Mouse (Mus musculus): Measurements from ENCODE around the gene 4930432K21Rik. TPM values are rescaled to one million over a fixed set of nuclear protein-coding genes. Genes with fewer than 3 reads are reported as not detected.

4930432K21Rik gene
- total and polyA plus RNA-seq, 3 experiments, result 0.09 TPM; not detected in 2

DNA sequence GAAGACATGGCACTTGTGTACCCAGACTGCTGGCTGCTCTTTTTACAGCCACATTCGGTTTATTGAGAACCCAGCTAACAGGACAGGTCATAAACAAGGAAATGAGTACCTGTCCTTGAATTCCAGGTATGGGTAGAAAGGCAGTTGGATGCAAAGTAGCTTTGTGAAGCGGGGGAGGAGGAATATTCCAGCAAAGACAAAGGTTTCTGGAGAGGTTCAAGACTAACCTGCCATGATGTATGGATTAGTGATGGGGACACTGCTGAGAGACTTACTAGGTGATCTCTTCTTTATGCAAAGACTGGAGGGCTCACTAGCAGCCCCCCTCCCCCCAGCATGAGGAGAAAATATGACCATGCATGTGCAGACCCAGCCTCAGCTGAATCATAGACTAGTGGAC lies 42.1 kb upstream of the 4930432K21Rik start:
- Histone ChIP-seq H3K27me3 (replicated peaks) (no peaks in the 10 kb centered on the region), H3K79me2 (replicated peaks; ENCODE audit: control insufficient read depth, extremely low read depth, insufficient read depth, poor library complexity, severe bottlenecking) (peaks cover 14% of the 10 kb centered on the region), H3K4me3 (replicated peaks in 1 of 3; ENCODE audit: low read depth in 2 of 3, low read length in 2 of 3, poor library complexity in 1 of 3) (peak overlapping the region in 1 of 3 experiments; percentile 40), H3K27ac (ENCODE audit: insufficient read depth, low read depth) (peak overlapping the region; percentile 93), H3K4me2 (ENCODE audit: insufficient read depth, low read depth, poor library complexity, severe bottlenecking) (peak overlapping the region; percentile 40; the same call in 1 of the 2 replicates), H3K9ac (ENCODE audit: insufficient read depth, low read depth) (0 out of 2 replicates have a peak overlapping the region, but pooled peaks have one; percentile 29), H3K9me3 (replicated peaks; ENCODE audit: low read length) (peaks cover 3% of the 10 kb centered on the region), H3K4me1 (ENCODE audit: control insufficient read depth in 1 of 2, insufficient read depth in 2 of 2) (peaks cover 15 to 34% of the 10 kb centered on the region in 2 experiments), H3K36me3 (replicated peaks in 1 of 2; ENCODE audit: control insufficient read depth in 1 of 2, insufficient read depth in 1 of 2, low read length in 1 of 2) (peaks cover 21 to 23% of the 10 kb centered on the region in 2 experiments)
- no peak for TF ChIP-seq ZKSCAN1 (IDR thresholded peaks at IDR 0.05; ENCODE audit: borderline replicate concordance, low read depth, low read length)
- TF ChIP-seq CHD2 (IDR thresholded peaks at IDR 0.05; ENCODE audit: low read length), result peak; percentile 32; the same call in 1 of the 2 replicates
- TF ChIP-seq TCF12 (IDR thresholded peaks at IDR 0.05; ENCODE audit: low read depth, low read length), result no peak
- TF ChIP-seq IRF4 (IDR thresholded peaks at IDR 0.05; ENCODE audit: low read depth, low read length), result no peak
- TF ChIP-seq CHD1 (IDR thresholded peaks at IDR 0.05; ENCODE audit: low read depth, low read length), result no peak
- no peak for TF ChIP-seq RCOR1 (conservative IDR thresholded peaks at IDR 0.05; ENCODE audit: low read depth, low read length)
- TF ChIP-seq POLR2AphosphoS2 (IDR thresholded peaks at IDR 0.05; ENCODE audit: low read depth, low read length), result no peak
- DNase-seq (ENCODE audit: extremely low read depth), result no peak
- in situ Hi-C loops (cut with MboI; ENCODE audit: low pct_ligation_motif_present, low pct_unique_long_range_greater_than_20kb, low sequenced_read_pairs), result loop anchor here (10.0 kb wide), 1 partner anchor 51 kb away; no protein-coding TSS in a partner anchor
- dilution Hi-C loops (cut with MboI; ENCODE audit: extremely low pct_ligation_motif_present, extremely low pct_unique_long_range_greater_than_20kb, low sequenced_read_pairs), result no loop called here

DNA sequence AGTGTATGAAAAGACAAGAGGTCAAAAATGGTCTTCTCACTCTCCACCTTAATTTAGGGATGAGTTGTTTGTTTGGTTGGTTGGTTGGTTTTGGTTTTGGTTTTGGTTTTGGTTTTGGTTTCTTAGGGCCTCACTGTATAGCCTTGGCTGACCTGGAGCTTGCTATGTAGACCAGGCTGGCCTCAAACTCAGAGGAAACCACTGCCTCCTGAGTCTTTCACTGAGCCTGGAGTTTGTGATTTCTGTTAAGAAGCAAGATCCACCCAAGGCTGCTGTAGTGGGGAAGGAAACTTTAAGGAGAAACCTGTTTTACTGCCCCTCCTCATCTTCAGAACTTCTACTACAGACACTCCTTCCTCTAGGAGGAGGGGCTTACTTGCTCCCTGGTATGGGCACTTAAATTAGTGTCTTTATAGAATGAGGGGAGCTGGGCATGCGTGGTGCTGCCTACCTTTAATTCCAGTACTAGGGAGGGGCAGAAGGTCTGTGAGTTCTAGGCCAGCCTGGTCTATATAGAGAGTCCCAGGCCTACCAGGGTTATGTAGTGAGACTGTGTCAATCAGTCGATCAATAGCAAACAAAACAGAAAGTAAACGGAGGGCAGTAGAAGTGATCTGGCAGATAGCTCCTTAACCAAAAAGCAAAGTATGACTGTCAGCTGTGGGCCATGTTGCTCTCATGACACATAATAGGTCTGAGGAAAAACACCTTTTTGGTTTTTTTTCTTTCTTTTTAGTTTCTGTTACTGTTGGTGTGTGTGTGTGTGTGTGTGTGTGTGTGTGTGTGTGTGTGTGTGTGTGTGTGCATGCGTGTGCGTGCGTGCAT lies 41.4 kb upstream of the 4930432K21Rik start:
- TF ChIP-seq UBTF (IDR thresholded peaks at IDR 0.05; ENCODE audit: low read depth, low read length) (no peak), GABPA (IDR thresholded peaks at IDR 0.05; ENCODE audit: insufficient replicate concordance, low read depth, low read length) (no peak), E2F4 (IDR thresholded peaks at IDR 0.05; ENCODE audit: insufficient replicate concordance, low read depth, low read length) (no peak), HCFC1 (IDR thresholded peaks at IDR 0.05; ENCODE audit: low read depth, low read length) (0 out of 2 replicates have a peak, but pooled peaks have one; percentile 7), TBP (conservative IDR thresholded peaks at IDR 0.05; ENCODE audit: low read depth, low read length) (no peak), NRF1 (IDR thresholded peaks at IDR 0.05; ENCODE audit: low read depth, low read length) (peak; percentile 74), MXI1 (IDR thresholded peaks at IDR 0.05; ENCODE audit: low read depth, low read length) (no peak), ZNF384 (IDR thresholded peaks at IDR 0.05; ENCODE audit: low read depth, low read length) (no peak), ETS1 (conservative IDR thresholded peaks at IDR 0.05; ENCODE audit: low read depth, low read length) (peak; percentile 60), MAX (IDR thresholded peaks at IDR 0.05; ENCODE audit: low read length) (no peak), MAZ (IDR thresholded peaks at IDR 0.05; ENCODE audit: low read depth, low read length) (0 out of 2 replicates have a peak, but pooled peaks have one; percentile 36), PAX5 (IDR thresholded peaks at IDR 0.05; ENCODE audit: low read length) (no peak), ZKSCAN1 (IDR thresholded peaks at IDR 0.05; ENCODE audit: borderline replicate concordance, low read depth, low read length) (no peak), CHD2 (IDR thresholded peaks at IDR 0.05; ENCODE audit: low read length) (no peak)
- no peaks in the 10 kb centered on the region for H3K27me3 ChIP-seq (replicated peaks)
- H3K36me3 ChIP-seq (replicated peaks in 1 of 2; ENCODE audit: control insufficient read depth in 1 of 2, insufficient read depth in 1 of 2, low read length in 1 of 2), result peaks cover 14 to 18% of the 10 kb centered on the region in 2 experiments
- H3K9ac ChIP-seq (ENCODE audit: insufficient read depth, low read depth), result no peak overlapping the region
- H3K27ac ChIP-seq (ENCODE audit: insufficient read depth, low read depth), result peak overlapping the region; percentile 93
- no peak for DNase-seq (ENCODE audit: extremely low read depth)
- dilution Hi-C loops (cut with MboI; ENCODE audit: extremely low pct_ligation_motif_present, extremely low pct_unique_long_range_greater_than_20kb, low sequenced_read_pairs), result no loop called here
- H3K79me2 ChIP-seq (replicated peaks; ENCODE audit: control insufficient read depth, extremely low read depth, insufficient read depth, poor library complexity, severe bottlenecking), result peaks cover 14% of the 10 kb centered on the region
- peaks cover 15 to 34% of the 10 kb centered on the region in 2 experiments for H3K4me1 ChIP-seq (ENCODE audit: control insufficient read depth in 1 of 2, insufficient read depth in 2 of 2)
- H3K4me3 ChIP-seq (replicated peaks in 1 of 3; ENCODE audit: low read depth in 2 of 3, low read length in 2 of 3, poor library complexity in 1 of 3), result peak overlapping the region in 1 of 3 experiments; percentile 40
- in situ Hi-C loops (cut with MboI; ENCODE audit: low pct_ligation_motif_present, low pct_unique_long_range_greater_than_20kb, low sequenced_read_pairs), result loop anchor here (10.0 kb wide), 1 partner anchor 52 kb away; no protein-coding TSS in a partner anchor
- H3K4me2 ChIP-seq (ENCODE audit: insufficient read depth, low read depth, poor library complexity, severe bottlenecking), result peak overlapping the region; percentile 40; the same call in 1 of the 2 replicates
- peaks cover 3% of the 10 kb centered on the region for H3K9me3 ChIP-seq (replicated peaks; ENCODE audit: low read length)
